8 mouse cellular contexts compared by ENCODE assay signal in genomic region chr6:39574951-39575350, GRCm38 (mm10). TPM values are rescaled to one million over a fixed set of nuclear protein-coding genes. Genes with fewer than 3 reads are reported as not detected.
DNase-seq lines count a peak whose midpoint lies in the region; ATAC-seq and TF ChIP-seq lines count a peak whose summit lies in the region.

No protein-coding gene starts in this region.

- peak overlapping the region; percentile 69 for H3K4me2 ChIP-seq in CH12.LX (ENCODE audit: insufficient read depth, low read depth, poor library complexity, severe bottlenecking)
- H3K4me2 ChIP-seq in forebrain, embryonic 13.5 days, result peak overlapping the region; percentile 92
- peak overlapping the region; percentile 81 for H3K4me2 ChIP-seq in liver, embryonic 14.5 days (ENCODE audit: low read depth)

- TF ChIP-seq RAD21 in CH12.LX (IDR thresholded peaks at IDR 0.05; ENCODE audit: low read depth, low read length), result no peak

- 65% methylated on average over 7 of the region's 7 CpGs for WGBS in heart, adult 2 months
- 69% methylated on average over 7 of the region's 7 CpGs for WGBS in forebrain, embryonic 13.5 days
- 69% methylated on average over 7 of the region's 7 CpGs for WGBS in liver, embryonic 14.5 days (ENCODE audit: insufficient replicate concordance)

- no peak for TF ChIP-seq POLR2A in heart, adult 2 months (IDR thresholded peaks at IDR 0.05; ENCODE audit: insufficient read depth, low read depth, low read length)
- TF ChIP-seq POLR2A in CH12.LX (IDR thresholded peaks at IDR 0.05; ENCODE audit: low read depth, low read length), result no peak

- in situ Hi-C loops in CH12.LX (cut with MboI; ENCODE audit: low pct_ligation_motif_present, low pct_unique_long_range_greater_than_20kb, low sequenced_read_pairs), result no loop called here

- no peak overlapping the region for H3K4me3 ChIP-seq in heart, adult 2 months
- peak overlapping the region; percentile 76 to 85 (median 81) for H3K4me3 ChIP-seq in CH12.LX (replicated peaks in 1 of 3; ENCODE audit: low read depth in 2 of 3, low read length in 2 of 3, poor library complexity in 1 of 3)
- H3K4me3 ChIP-seq in forebrain, embryonic 13.5 days, result peak overlapping the region; percentile 84
- peak overlapping the region in 1 of 2 experiments; percentile 78; a peak in 2 of 4 replicates for H3K4me3 ChIP-seq in liver, embryonic 14.5 days (ENCODE audit: insufficient read depth in 1 of 2, low read depth in 2 of 2, low read length in 2 of 2)

- no peak for ATAC-seq in forebrain, embryonic 13.5 days
- ATAC-seq in liver, embryonic 14.5 days (ENCODE audit: insufficient read depth), result no peak
- no peak for ATAC-seq in activated CD4-positive, CD25-positive, alpha-beta regulatory T cell, adult 4 months

- intact Hi-C loops in heart, adult 2 months (cut with DNase I), result no loop called here

- peak overlapping the region; percentile 89 for H3K27ac ChIP-seq in heart, adult 2 months
- H3K27ac ChIP-seq in CH12.LX (ENCODE audit: insufficient read depth, low read depth), result no peak overlapping the region
- no peak overlapping the region for H3K27ac ChIP-seq in forebrain, embryonic 13.5 days
- no peak overlapping the region for H3K27ac ChIP-seq in liver, embryonic 14.5 days

- no peaks in the 10 kb centered on the region; the same call in 1 of the 2 replicates for H3K36me3 ChIP-seq in heart, adult 2 months (ENCODE audit: control insufficient read depth, insufficient read depth, low read length)
- H3K36me3 ChIP-seq in CH12.LX (replicated peaks in 1 of 2; ENCODE audit: control insufficient read depth in 1 of 2, insufficient read depth in 1 of 2, low read length in 1 of 2), result peaks cover 4 to 36% of the 10 kb centered on the region in 2 experiments
- H3K36me3 ChIP-seq in forebrain, embryonic 13.5 days (ENCODE audit: poor library complexity, severe bottlenecking), result peaks cover 29% of the 10 kb centered on the region
- no peaks in the 10 kb centered on the region; the same call in 1 of the 2 replicates for H3K36me3 ChIP-seq in liver, embryonic 14.5 days (replicated peaks; ENCODE audit: control insufficient read depth, insufficient read depth, low read depth)

- peaks cover 1% of the 10 kb centered on the region; the same call in 1 of the 2 replicates for H3K79me2 ChIP-seq in heart, adult 2 months (replicated peaks; ENCODE audit: control insufficient read depth, insufficient read depth, low read length)
- H3K79me2 ChIP-seq in CH12.LX (replicated peaks; ENCODE audit: control insufficient read depth, extremely low read depth, insufficient read depth, poor library complexity, severe bottlenecking), result no peaks in the 10 kb centered on the region

- no peak overlapping the region for H3K9ac ChIP-seq in heart, adult 2 months (ENCODE audit: low read depth, low read length)
- H3K9ac ChIP-seq in CH12.LX (ENCODE audit: insufficient read depth, low read depth), result peak overlapping the region; percentile 78
- H3K9ac ChIP-seq in forebrain, embryonic 13.5 days, result peak overlapping the region; percentile 92
- H3K9ac ChIP-seq in liver, embryonic 14.5 days (replicated peaks), result 0 out of 2 replicates have a peak overlapping the region, but pooled peaks have one; percentile 27

- TF ChIP-seq CTCF in heart, adult 2 months (IDR thresholded peaks at IDR 0.05), result no peak
- TF ChIP-seq CTCF in CH12.LX (conservative IDR thresholded peaks at IDR 0.05 in 1 of 2, IDR thresholded peaks at IDR 0.05 in 1 of 2; ENCODE audit: low read depth in 2 of 2, low read length in 2 of 2), result no peak
- TF ChIP-seq CTCF in liver, embryonic 14.5 days (IDR thresholded peaks at IDR 0.05; ENCODE audit: low read depth), result no peak

- H3K4me1 ChIP-seq in heart, adult 2 months (ENCODE audit: control insufficient read depth, insufficient read depth, low read length), result no peaks in the 10 kb centered on the region; the same call in none of the 2 replicates
- peaks cover 0 to 19% of the 10 kb centered on the region in 2 experiments; a peak in 2 of 4 replicates for H3K4me1 ChIP-seq in CH12.LX (ENCODE audit: control insufficient read depth in 1 of 2, insufficient read depth in 2 of 2)
- H3K4me1 ChIP-seq in forebrain, embryonic 13.5 days, result peaks cover 11% of the 10 kb centered on the region
- peaks cover 5 to 11% of the 10 kb centered on the region in 2 experiments; a peak in 3 of 4 replicates for H3K4me1 ChIP-seq in liver, embryonic 14.5 days (replicated peaks; ENCODE audit: control insufficient read depth in 2 of 2, insufficient read depth in 2 of 2, low read length in 1 of 2)

- H3K27me3 ChIP-seq in heart, adult 2 months (ENCODE audit: control insufficient read depth, insufficient read depth, low read length), result no peaks in the 10 kb centered on the region
- no peaks in the 10 kb centered on the region for H3K27me3 ChIP-seq in CH12.LX (replicated peaks)
- no peaks in the 10 kb centered on the region for H3K27me3 ChIP-seq in forebrain, embryonic 13.5 days
- no peaks in the 10 kb centered on the region for H3K27me3 ChIP-seq in liver, embryonic 14.5 days (ENCODE audit: control insufficient read depth, insufficient read depth, low read length)

- no peaks in the 10 kb centered on the region for H3K9me3 ChIP-seq in CH12.LX (replicated peaks; ENCODE audit: low read length)
- no peaks in the 10 kb centered on the region for H3K9me3 ChIP-seq in forebrain, embryonic 13.5 days (replicated peaks)
- no peaks in the 10 kb centered on the region for H3K9me3 ChIP-seq in liver, embryonic 14.5 days (ENCODE audit: control insufficient read depth, low read length)

- dilution Hi-C loops in CH12.LX (cut with MboI; ENCODE audit: extremely low pct_ligation_motif_present, extremely low pct_unique_long_range_greater_than_20kb, low sequenced_read_pairs), result loop anchor here (25.0 kb wide), 1 partner anchor 113 kb away; no protein-coding TSS in a partner anchor

- DNase-seq in heart, adult 2 months, result no peak
- DNase-seq in heart, adult 18-20 months, result no peak
- DNase-seq in CH12.LX (ENCODE audit: extremely low read depth), result no peak
- DNase-seq in liver, embryonic 14.5 days (ENCODE audit: low read depth in 3 of 3, low spot score in 3 of 3), result no peak
- DNase-seq in adipocyte (ENCODE audit: low spot score), result no peak
- no peak for DNase-seq in cerebellum, postnatal 36 days

- no peak for TF ChIP-seq EP300 in heart, adult 2 months (IDR thresholded peaks at IDR 0.05; ENCODE audit: insufficient read depth, low read depth, low read length)
- TF ChIP-seq EP300 in CH12.LX (IDR thresholded peaks at IDR 0.05; ENCODE audit: low read length), result no peak
- no peak for TF ChIP-seq EP300 in liver, embryonic 14.5 days (IDR thresholded peaks at IDR 0.05; ENCODE audit: low read depth)

TF ChIP-seq in CH12.LX, 34 proteins besides CTCF, POLR2A, EP300 and RAD21 (continues in another document):
- no peak for TF ChIP-seq TCF12 (IDR thresholded peaks at IDR 0.05; ENCODE audit: low read depth, low read length)
- TF ChIP-seq MEF2A (IDR thresholded peaks at IDR 0.05; ENCODE audit: borderline replicate concordance, low read depth, low read length), result no peak
- TF ChIP-seq MAX (IDR thresholded peaks at IDR 0.05; ENCODE audit: low read length), result no peak

RNA-seq across cellular contexts. Expression of gene Adck2, which starts 1.3 kb away (rescaled TPM):
- 10 to 100 TPM; 12.1 to 15.6 TPM for total RNA-seq in heart, adult 2 months (2021)
- polyA plus RNA-seq in heart, adult 2 months (2012; rRNA removed), result 7.6 and 15.9 TPM in 2 replicates
- total RNA-seq in heart, adult 18-20 months (2021), result 10 to 100 TPM; 13.1 to 13.6 TPM
- total RNA-seq in CH12.LX (2012; rRNA removed), result 10.1 and 16.5 TPM in 2 replicates
- total RNA-seq in CH12.LX (2014; rRNA removed), result 4.8 and 5.6 TPM in 2 replicates
- 15.9 and 17.7 TPM in 2 replicates for polyA plus RNA-seq in CH12.LX (2012; ENCODE audit: insufficient read length, low read depth)
- 35.7 and 39.0 TPM in 2 replicates for polyA plus RNA-seq in forebrain, embryonic 13.5 days (2015; fragmentation: Nextera tagmentation; extraction: Ambion mirVana)
- 2.2 and 3.1 TPM in 2 replicates for polyA plus RNA-seq in liver, embryonic 14.5 days (2012; rRNA removed)
- 6.7 and 7.8 TPM in 2 replicates for polyA plus RNA-seq in liver, embryonic 14.5 days (2014; fragmentation: Nextera tagmentation; extraction: Ambion mirVana)
- polyA plus RNA-seq in activated CD4-positive, CD25-positive, alpha-beta regulatory T cell, adult 4 months (2017; shearing (Covaris generic)), result 10 to 100 TPM; 21.6 to 27.7 TPM

RNA-seq across cellular contexts. Expression of gene Gm42420, which starts 10.6 kb away (rescaled TPM):
- not detected for total RNA-seq in heart, adult 2 months (2021)
- 0.59 and 2.2 TPM in 2 replicates for polyA plus RNA-seq in heart, adult 2 months (2012; rRNA removed)
- 1 to 10 TPM in 1 of 2 experiments, not detected in 1; 1.7 TPM for total RNA-seq in heart, adult 18-20 months (2021)
- 1.6 and 2.6 TPM in 2 replicates for total RNA-seq in CH12.LX (2012; rRNA removed)
- 0.66 and 1.6 TPM in 2 replicates for total RNA-seq in CH12.LX (2014; rRNA removed)
- polyA plus RNA-seq in CH12.LX (2012; ENCODE audit: insufficient read length, low read depth), result 2.1 and 2.2 TPM in 2 replicates
- 0.79 TPM in 1 of 2 replicates, not detected in the other for polyA plus RNA-seq in forebrain, embryonic 13.5 days (2015; fragmentation: Nextera tagmentation; extraction: Ambion mirVana)
- 0.87 and 1.6 TPM in 2 replicates for polyA plus RNA-seq in liver, embryonic 14.5 days (2012; rRNA removed)
- 2.1 and 2.5 TPM in 2 replicates for polyA plus RNA-seq in liver, embryonic 14.5 days (2014; fragmentation: Nextera tagmentation; extraction: Ambion mirVana)
- 1 to 10 TPM in 1 of 2 experiments, not detected in 1; 2.4 TPM for polyA plus RNA-seq in activated CD4-positive, CD25-positive, alpha-beta regulatory T cell, adult 4 months (2017; shearing (Covaris generic))

RNA-seq across cellular contexts. Expression of gene Dennd2a, which starts 17.3 kb away (rescaled TPM):
- total RNA-seq in heart, adult 2 months (2021), result 1 to 10 TPM; 6.0 to 6.6 TPM
- 5.6 and 7.4 TPM in 2 replicates for polyA plus RNA-seq in heart, adult 2 months (2012; rRNA removed)
- 1 to 10 TPM; 5.8 to 6.2 TPM for total RNA-seq in heart, adult 18-20 months (2021)
- total RNA-seq in CH12.LX (2012; rRNA removed) (8.9 and 9.1 TPM in 2 replicates), CH12.LX (2014; rRNA removed) (2.9 and 3.7 TPM in 2 replicates)
- 10.4 and 10.6 TPM in 2 replicates for polyA plus RNA-seq in CH12.LX (2012; ENCODE audit: insufficient read length, low read depth)
- 19.6 and 22.8 TPM in 2 replicates for polyA plus RNA-seq in forebrain, embryonic 13.5 days (2015; fragmentation: Nextera tagmentation; extraction: Ambion mirVana)
- 1.3 and 1.4 TPM in 2 replicates for polyA plus RNA-seq in liver, embryonic 14.5 days (2012; rRNA removed)
- polyA plus RNA-seq in liver, embryonic 14.5 days (2014; fragmentation: Nextera tagmentation; extraction: Ambion mirVana), result 1.0 and 1.7 TPM in 2 replicates
- 1 to 10 TPM in 1 of 2 experiments, not detected in 1; 1.3 TPM for polyA plus RNA-seq in activated CD4-positive, CD25-positive, alpha-beta regulatory T cell, adult 4 months (2017; shearing (Covaris generic))

RNA-seq across cellular contexts. Expression of gene Ndufb2, which starts 17.4 kb away (rescaled TPM):
- total RNA-seq in heart, adult 2 months (2021), result 100 to 1,000 TPM; 625 to 742 TPM
- 916 and 995 TPM in 2 replicates for polyA plus RNA-seq in heart, adult 2 months (2012; rRNA removed)
- total RNA-seq in heart, adult 18-20 months (2021), result 100 to 1,000 TPM; 707 to 787 TPM
- total RNA-seq in CH12.LX (2012; rRNA removed) (162 and 165 TPM in 2 replicates), CH12.LX (2014; rRNA removed) (154 and 225 TPM in 2 replicates)
- 90.9 and 96.4 TPM in 2 replicates for polyA plus RNA-seq in CH12.LX (2012; ENCODE audit: insufficient read length, low read depth)
- 325 and 354 TPM in 2 replicates for polyA plus RNA-seq in forebrain, embryonic 13.5 days (2015; fragmentation: Nextera tagmentation; extraction: Ambion mirVana)
- 105 and 120 TPM in 2 replicates for polyA plus RNA-seq in liver, embryonic 14.5 days (2012; rRNA removed)
- 279 TPM in 2 replicates for polyA plus RNA-seq in liver, embryonic 14.5 days (2014; fragmentation: Nextera tagmentation; extraction: Ambion mirVana)
- polyA plus RNA-seq in activated CD4-positive, CD25-positive, alpha-beta regulatory T cell, adult 4 months (2017; shearing (Covaris generic)), result 10 to 100 TPM; 91.9 to 92.5 TPM
